Mouse (Mus musculus) cortical plate, adult 2 months (tissue): ENCODE results near the gene Adh7.

Source experiments
- CTCF ChIP-seq: fragments of 200-500 bp; IDR thresholded peaks from 2 replicates; pipeline ENCODE4 v1.5.1; 2011; ENCODE audit warnings: mild to moderate bottlenecking, control low read depth, low read length; ENCODE audit not compliant: insufficient read depth; ENCODE audit errors: extremely low read depth
- POLR2A ChIP-seq: fragments of 200-500 bp; IDR thresholded peaks from 2 replicates; pipeline ENCODE4 v1.6.1; 2011; ENCODE audit warnings: mild to moderate bottlenecking, low read length, control low read depth; ENCODE audit not compliant: insufficient read depth; ENCODE audit errors: extremely low read depth

DNA sequence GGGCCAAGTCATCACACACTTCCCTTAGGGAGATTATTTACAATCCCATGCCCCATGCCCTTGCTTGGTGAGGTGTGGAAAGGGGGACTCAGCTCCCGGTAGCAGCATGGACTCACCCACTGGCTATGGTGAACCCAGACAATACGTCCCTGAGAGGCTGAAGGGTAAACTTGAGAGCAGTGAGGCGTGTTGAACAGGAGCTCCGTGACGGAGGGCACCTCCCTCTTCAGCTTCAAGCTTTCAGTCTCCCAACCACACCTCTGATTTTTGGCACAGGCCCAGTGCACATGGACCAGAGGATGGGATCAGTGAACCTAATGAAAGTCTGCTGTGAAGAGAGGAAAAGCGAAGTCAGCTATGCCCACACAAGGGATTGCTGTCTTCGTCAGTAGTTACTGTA lies 30.5 kb downstream of the Adh7 start:
- TF ChIP-seq POLR2A (no peak), CTCF (no peak)
